Mouse (Mus musculus): ENCODE measurements around the gene B3gat3. TPM values are rescaled to one million over a fixed set of nuclear protein-coding genes. Genes with fewer than 3 reads are reported as not detected.
"Not testable (repeated sequence)": the region's sequence is repeated elsewhere in the genome, so short reads cannot be mapped to it uniquely, and the experiment has no call there.

Gene B3gat3
- polyA plus RNA-seq, 1 experiment from 2014 or later = 20.5 TPM

GRCm38 (mm10) chr19:8897211-8897864 is 22.8 kb upstream of the B3gat3 start:
- peaks cover 33% of the 10 kb centered on the region for H3K4me1 ChIP-seq (ENCODE audit: control insufficient read depth, low read depth, low read length)
- H3K27me3 ChIP-seq (ENCODE audit: control insufficient read depth, insufficient read depth, low read depth, low read length); H3K9me3 ChIP-seq (replicated peaks; ENCODE audit: control insufficient read depth, low read length): not testable (repeated sequence)
- 36% methylated on average over 21 of the region's 21 CpGs for WGBS (ENCODE audit: insufficient replicate concordance)
- peak overlapping the region; percentile 90 for H3K27ac ChIP-seq (ENCODE audit: low read length)
- peaks cover 10% of the 10 kb centered on the region for H3K36me3 ChIP-seq (ENCODE audit: control insufficient read depth, insufficient read depth)
- ATAC-seq (ENCODE audit: low read depth) = peak; percentile 24
- H3K4me3 ChIP-seq (ENCODE audit: low read depth, low read length) = peak overlapping the region; percentile 95
- H3K9ac ChIP-seq (ENCODE audit: low read depth, low read length) = peak overlapping the region; percentile 66
- H3K4me2 ChIP-seq (ENCODE audit: low read depth, low read length) = peak overlapping the region; percentile 87

- peaks cover 33% of the 10 kb centered on the region for H3K4me1 ChIP-seq (ENCODE audit: control insufficient read depth, low read depth, low read length)
- no peaks in the 10 kb centered on the region for H3K9me3 ChIP-seq (replicated peaks; ENCODE audit: control insufficient read depth, low read length)
Measured at GRCm38 (mm10) chr19:8897865-8898495, 22.2 kb upstream of the B3gat3 start, which contains the start of gene Ganab. Ganab (plus strand) TSS chr19:8898071.

GRCm38 (mm10) chr19:8898576-8898975 is 21.6 kb upstream of the B3gat3 start:
- no peak for ATAC-seq (ENCODE audit: low read depth)
- Histone ChIP-seq H3K27ac (ENCODE audit: low read length) (peak overlapping the region; percentile 92), H3K4me1 (ENCODE audit: control insufficient read depth, low read depth, low read length) (peaks cover 31% of the 10 kb centered on the region), H3K36me3 (ENCODE audit: control insufficient read depth, insufficient read depth) (peaks cover 20% of the 10 kb centered on the region), H3K4me3 (ENCODE audit: low read depth, low read length) (peak overlapping the region; percentile 95), H3K9ac (ENCODE audit: low read depth, low read length) (peak overlapping the region; percentile 98), H3K4me2 (ENCODE audit: low read depth, low read length) (peak overlapping the region; percentile 88), H3K27me3 (ENCODE audit: control insufficient read depth, insufficient read depth, low read depth, low read length) (no peaks in the 10 kb centered on the region), H3K9me3 (replicated peaks; ENCODE audit: control insufficient read depth, low read length) (no peaks in the 10 kb centered on the region)
- WGBS (ENCODE audit: insufficient replicate concordance) = 2% methylated on average over 13 of the region's 13 CpGs

More at GRCm38 (mm10) chr19:8897865-8898495, 22.2 kb upstream of the B3gat3 start, which contains the start of gene Ganab:
- Histone ChIP-seq H3K4me3 (ENCODE audit: low read depth, low read length) (peak within 1 kb of the TSS; percentile 95), H3K9ac (ENCODE audit: low read depth, low read length) (peak within 1 kb of the TSS; percentile 98), H3K36me3 (ENCODE audit: control insufficient read depth, insufficient read depth) (peaks cover 15% of the 10 kb centered on the region), H3K27ac (ENCODE audit: low read length) (peak within 1 kb of the TSS; percentile 92), H3K4me2 (ENCODE audit: low read depth, low read length) (peak within 1 kb of the TSS; percentile 88), H3K27me3 (ENCODE audit: control insufficient read depth, insufficient read depth, low read depth, low read length) (no peaks in the 10 kb centered on the region)
- WGBS (ENCODE audit: insufficient replicate concordance) = under 1% methylated on average over 53 of the region's 53 CpGs
- ATAC-seq (ENCODE audit: low read depth) = peak; percentile 100

GRCm38 (mm10) chr19:8899079-8899478 is 21.1 kb upstream of the B3gat3 start:
- no peaks in the 10 kb centered on the region for H3K27me3 ChIP-seq (ENCODE audit: control insufficient read depth, insufficient read depth, low read depth, low read length)
- no peaks in the 10 kb centered on the region for H3K9me3 ChIP-seq (replicated peaks; ENCODE audit: control insufficient read depth, low read length)
- H3K9ac ChIP-seq (ENCODE audit: low read depth, low read length) = peak overlapping the region; percentile 98
- H3K4me2 ChIP-seq (ENCODE audit: low read depth, low read length) = peak overlapping the region; percentile 88
- WGBS (ENCODE audit: insufficient replicate concordance) = 32% methylated on average over 3 of the region's 3 CpGs
- no peak for ATAC-seq (ENCODE audit: low read depth)
- peak overlapping the region; percentile 95 for H3K4me3 ChIP-seq (ENCODE audit: low read depth, low read length)
- H3K27ac ChIP-seq (ENCODE audit: low read length) = peak overlapping the region; percentile 66
- H3K4me1 ChIP-seq (ENCODE audit: control insufficient read depth, low read depth, low read length) = peaks cover 26% of the 10 kb centered on the region
- peaks cover 20% of the 10 kb centered on the region for H3K36me3 ChIP-seq (ENCODE audit: control insufficient read depth, insufficient read depth)

GRCm38 (mm10) chr19:8903412-8903811 is 16.8 kb upstream of the B3gat3 start:
- Histone ChIP-seq H3K27me3 (ENCODE audit: control insufficient read depth, insufficient read depth, low read depth, low read length) (no peaks in the 10 kb centered on the region), H3K9me3 (replicated peaks; ENCODE audit: control insufficient read depth, low read length) (no peaks in the 10 kb centered on the region), H3K27ac (ENCODE audit: low read length) (no peak overlapping the region), H3K36me3 (ENCODE audit: control insufficient read depth, insufficient read depth) (peaks cover 43% of the 10 kb centered on the region), H3K4me2 (ENCODE audit: low read depth, low read length) (no peak overlapping the region), H3K4me1 (ENCODE audit: control insufficient read depth, low read depth, low read length) (peaks cover 9% of the 10 kb centered on the region), H3K4me3 (ENCODE audit: low read depth, low read length) (no peak overlapping the region), H3K9ac (ENCODE audit: low read depth, low read length) (no peak overlapping the region)
- WGBS (ENCODE audit: insufficient replicate concordance) = 83% methylated on average over 5 of the region's 5 CpGs
- no peak for ATAC-seq (ENCODE audit: low read depth)

- WGBS (ENCODE audit: insufficient replicate concordance) = 81% methylated on average over 6 of the region's 6 CpGs
- Histone ChIP-seq H3K27ac (ENCODE audit: low read length) (no peak overlapping the region), H3K36me3 (ENCODE audit: control insufficient read depth, insufficient read depth) (peaks cover 82% of the 10 kb centered on the region), H3K9ac (ENCODE audit: low read depth, low read length) (no peak overlapping the region), H3K4me2 (ENCODE audit: low read depth, low read length) (no peak overlapping the region), H3K4me1 (ENCODE audit: control insufficient read depth, low read depth, low read length) (no peaks in the 10 kb centered on the region), H3K4me3 (ENCODE audit: low read depth, low read length) (no peak overlapping the region), H3K27me3 (ENCODE audit: control insufficient read depth, insufficient read depth, low read depth, low read length) (no peaks in the 10 kb centered on the region), H3K9me3 (replicated peaks; ENCODE audit: control insufficient read depth, low read length) (no peaks in the 10 kb centered on the region)
- no peak for ATAC-seq (ENCODE audit: low read depth)
Measured at GRCm38 (mm10) chr19:8908531-8908930, 11.6 kb upstream of the B3gat3 start.

- Histone ChIP-seq H3K27ac (ENCODE audit: low read length) (no peak overlapping the region), H3K27me3 (ENCODE audit: control insufficient read depth, insufficient read depth, low read depth, low read length) (no peaks in the 10 kb centered on the region), H3K9me3 (replicated peaks; ENCODE audit: control insufficient read depth, low read length) (no peaks in the 10 kb centered on the region), H3K4me1 (ENCODE audit: control insufficient read depth, low read depth, low read length) (no peaks in the 10 kb centered on the region), H3K9ac (ENCODE audit: low read depth, low read length) (no peak overlapping the region), H3K4me2 (ENCODE audit: low read depth, low read length) (no peak overlapping the region), H3K36me3 (ENCODE audit: control insufficient read depth, insufficient read depth) (peaks cover 91% of the 10 kb centered on the region), H3K4me3 (ENCODE audit: low read depth, low read length) (no peak overlapping the region)
- WGBS (ENCODE audit: insufficient replicate concordance) = 89% methylated on average over 5 of the region's 5 CpGs
- ATAC-seq (ENCODE audit: low read depth) = no peak
Measured at GRCm38 (mm10) chr19:8911810-8912209, 8.4 kb upstream of the B3gat3 start.

- H3K4me2 ChIP-seq (ENCODE audit: low read depth, low read length) = no peak overlapping the region
- no peaks in the 10 kb centered on the region for H3K4me1 ChIP-seq (ENCODE audit: control insufficient read depth, low read depth, low read length)
- no peak overlapping the region for H3K4me3 ChIP-seq (ENCODE audit: low read depth, low read length)
- H3K27me3 ChIP-seq (ENCODE audit: control insufficient read depth, insufficient read depth, low read depth, low read length) = no peaks in the 10 kb centered on the region
- H3K9ac ChIP-seq (ENCODE audit: low read depth, low read length) = no peak overlapping the region
- WGBS (ENCODE audit: insufficient replicate concordance) = 85% methylated on average over 3 of the region's 3 CpGs
- H3K36me3 ChIP-seq (ENCODE audit: control insufficient read depth, insufficient read depth) = peaks cover 69% of the 10 kb centered on the region
- no peak overlapping the region for H3K27ac ChIP-seq (ENCODE audit: low read length)
- ATAC-seq (ENCODE audit: low read depth) = no peak
- H3K9me3 ChIP-seq (replicated peaks; ENCODE audit: control insufficient read depth, low read length) = no peaks in the 10 kb centered on the region
Measured at GRCm38 (mm10) chr19:8914212-8914611, 6.0 kb upstream of the B3gat3 start.

- Histone ChIP-seq H3K9me3 (replicated peaks; ENCODE audit: control insufficient read depth, low read length) (no peaks in the 10 kb centered on the region), H3K27ac (ENCODE audit: low read length) (no peak overlapping the region), H3K27me3 (ENCODE audit: control insufficient read depth, insufficient read depth, low read depth, low read length) (no peaks in the 10 kb centered on the region), H3K4me2 (ENCODE audit: low read depth, low read length) (no peak overlapping the region), H3K4me3 (ENCODE audit: low read depth, low read length) (no peak overlapping the region), H3K36me3 (ENCODE audit: control insufficient read depth, insufficient read depth) (peaks cover 24% of the 10 kb centered on the region), H3K9ac (ENCODE audit: low read depth, low read length) (no peak overlapping the region), H3K4me1 (ENCODE audit: control insufficient read depth, low read depth, low read length) (peaks cover 16% of the 10 kb centered on the region)
- ATAC-seq (ENCODE audit: low read depth) = no peak
- 78% methylated on average over 3 of the region's 3 CpGs for WGBS (ENCODE audit: insufficient replicate concordance)
Measured at GRCm38 (mm10) chr19:8919000-8919399, 1.2 kb upstream of the B3gat3 start.
